8 mouse cellular contexts compared by ENCODE assay signal in genomic region chr17:26972107-26972506, GRCm38 (mm10). TPM values are rescaled to one million over a fixed set of nuclear protein-coding genes. Genes with fewer than 3 reads are reported as not detected.
DNase-seq lines count a peak whose midpoint lies in the region; ATAC-seq and TF ChIP-seq lines count a peak whose summit lies in the region.

No protein-coding gene starts in this region.

- H3K36me3 ChIP-seq in kidney, embryonic 14.5 days (ENCODE audit: control insufficient read depth, insufficient read depth, low read length): peaks cover 36% of the 10 kb centered on the region
- peaks cover 32% of the 10 kb centered on the region for H3K36me3 ChIP-seq in hindbrain, postnatal 0 days (ENCODE audit: insufficient read depth, low read length)
- peaks cover 31% of the 10 kb centered on the region for H3K36me3 ChIP-seq in midbrain, embryonic 15.5 days (replicated peaks)

- H3K4me1 ChIP-seq in kidney, embryonic 14.5 days (ENCODE audit: control insufficient read depth, insufficient read depth, low read length): peaks cover 20% of the 10 kb centered on the region
- H3K4me1 ChIP-seq in cortical plate, adult 2 months (ENCODE audit: control insufficient read depth, insufficient read depth, low read length): 0 out of 2 replicates have a peak, but pooled peaks cover 4% of the 10 kb centered on the region
- peaks cover 8% of the 10 kb centered on the region for H3K4me1 ChIP-seq in hindbrain, postnatal 0 days (ENCODE audit: insufficient read depth, low read length)
- peaks cover 50% of the 10 kb centered on the region for H3K4me1 ChIP-seq in midbrain, embryonic 15.5 days

- peak overlapping the region; percentile 78 for H3K4me3 ChIP-seq in kidney, embryonic 14.5 days (ENCODE audit: low read length)
- H3K4me3 ChIP-seq in cortical plate, adult 2 months (ENCODE audit: insufficient read depth, low read length): peak overlapping the region; percentile 48
- peak overlapping the region; percentile 81 for H3K4me3 ChIP-seq in hindbrain, postnatal 0 days (ENCODE audit: low read length)
- peak overlapping the region; percentile 60 for H3K4me3 ChIP-seq in midbrain, embryonic 15.5 days

- no peak for TF ChIP-seq POLR2A in cortical plate, adult 2 months (IDR thresholded peaks at IDR 0.05; ENCODE audit: extremely low read depth, insufficient read depth, low read length)

- H3K9ac ChIP-seq in kidney, embryonic 14.5 days (ENCODE audit: low read depth, low read length): peak overlapping the region; percentile 83
- peak overlapping the region; percentile 75 for H3K9ac ChIP-seq in hindbrain, postnatal 0 days (replicated peaks; ENCODE audit: low read length)
- peak overlapping the region; percentile 70; the same call in 1 of the 2 replicates for H3K9ac ChIP-seq in midbrain, embryonic 15.5 days

- ATAC-seq in kidney, embryonic 14.5 days (ENCODE audit: low FRiP score, low TSS enrichment): no peak
- no peak for ATAC-seq in hindbrain, postnatal 0 days
- no peak for ATAC-seq in midbrain, embryonic 15.5 days (replicated peaks)

- no peak for TF ChIP-seq CTCF in cortical plate, adult 2 months (IDR thresholded peaks at IDR 0.05; ENCODE audit: extremely low read depth, insufficient read depth, low read length)
- no peak for TF ChIP-seq CTCF in hindbrain, postnatal 0 days (IDR thresholded peaks at IDR 0.05; ENCODE audit: low read depth)

- DNase-seq in kidney, adult 11 months: no peak
- no peak for DNase-seq in hindbrain, postnatal 0 days (ENCODE audit: low spot score)
- no peak for DNase-seq in frontal cortex, postnatal 36 days (ENCODE audit: low spot score in 2 of 2)
- DNase-seq in frontal cortex, postnatal 25 days (ENCODE audit: low spot score in 2 of 2): no peak
- DNase-seq in right cerebral cortex, adult 2 months (ENCODE audit: low spot score in 2 of 2): no peak

- no peaks in the 10 kb centered on the region for H3K27me3 ChIP-seq in kidney, embryonic 14.5 days (ENCODE audit: control insufficient read depth, insufficient read depth, low read length)
- H3K27me3 ChIP-seq in hindbrain, postnatal 0 days (ENCODE audit: insufficient read depth, low read length): no peaks in the 10 kb centered on the region
- no peaks in the 10 kb centered on the region for H3K27me3 ChIP-seq in midbrain, embryonic 15.5 days (replicated peaks)

- H3K4me2 ChIP-seq in kidney, embryonic 14.5 days (replicated peaks; ENCODE audit: low read depth, low read length): peak overlapping the region; percentile 82
- H3K4me2 ChIP-seq in hindbrain, postnatal 0 days (ENCODE audit: low read depth, low read length): peak overlapping the region; percentile 95
- peak overlapping the region; percentile 71 for H3K4me2 ChIP-seq in midbrain, embryonic 15.5 days

- WGBS in kidney, embryonic 14.5 days: 1% methylated on average over 3 of the region's 3 CpGs
- WGBS in hindbrain, postnatal 0 days: 9% methylated on average over 3 of the region's 3 CpGs
- WGBS in midbrain, embryonic 15.5 days: 4% methylated on average over 3 of the region's 3 CpGs

- H3K9me3 ChIP-seq in kidney, embryonic 14.5 days (ENCODE audit: control insufficient read depth, low read length): no peaks in the 10 kb centered on the region
- H3K9me3 ChIP-seq in hindbrain, postnatal 0 days (ENCODE audit: low read length): no peaks in the 10 kb centered on the region
- no peaks in the 10 kb centered on the region for H3K9me3 ChIP-seq in midbrain, embryonic 15.5 days

- H3K27ac ChIP-seq in kidney, embryonic 14.5 days (ENCODE audit: low read depth, low read length): peak overlapping the region; percentile 83; the same call in 1 of the 2 replicates
- H3K27ac ChIP-seq in cortical plate, adult 2 months (ENCODE audit: insufficient read depth, low read length): no peak overlapping the region; the same call in 1 of the 2 replicates
- H3K27ac ChIP-seq in hindbrain, postnatal 0 days: peak overlapping the region; percentile 80
- H3K27ac ChIP-seq in midbrain, embryonic 15.5 days: peak overlapping the region; percentile 75

RNA-seq across cellular contexts. Expression of gene Zbtb9, which starts 0.9 kb away (rescaled TPM):
- 6.3 and 12.8 TPM in 2 replicates for polyA plus RNA-seq in kidney, embryonic 14.5 days (2014; fragmentation: Nextera tagmentation; extraction: Ambion mirVana)
- 13.9 and 14.5 TPM in 2 replicates for polyA plus RNA-seq in cortical plate, adult 2 months (2012; rRNA removed)
- 21.4 and 22.7 TPM in 2 replicates for total RNA-seq in hindbrain, postnatal 0 days (2014; rRNA removed)
- 6.6 and 7.8 TPM in 2 replicates for polyA plus RNA-seq in hindbrain, postnatal 0 days (2015; fragmentation: Nextera tagmentation; extraction: Ambion mirVana)
- polyA plus RNA-seq in midbrain, embryonic 15.5 days (2015; fragmentation: Nextera tagmentation; extraction: Ambion mirVana): 15.4 and 16.9 TPM in 2 replicates

RNA-seq across cellular contexts. Expression of gene Syngap1, which starts 31.1 kb away (rescaled TPM):
- polyA plus RNA-seq in kidney, embryonic 14.5 days (2014; fragmentation: Nextera tagmentation; extraction: Ambion mirVana): 2.6 and 3.5 TPM in 2 replicates
- 185 and 195 TPM in 2 replicates for polyA plus RNA-seq in cortical plate, adult 2 months (2012; rRNA removed)
- total RNA-seq in hindbrain, postnatal 0 days (2014; rRNA removed): 53.4 and 74.2 TPM in 2 replicates
- 4.4 and 5.3 TPM in 2 replicates for polyA plus RNA-seq in hindbrain, postnatal 0 days (2015; fragmentation: Nextera tagmentation; extraction: Ambion mirVana)
- 6.0 and 7.3 TPM in 2 replicates for polyA plus RNA-seq in midbrain, embryonic 15.5 days (2015; fragmentation: Nextera tagmentation; extraction: Ambion mirVana)

RNA-seq across cellular contexts. Expression of gene Cuta, which starts 32.7 kb away (rescaled TPM):
- 164 and 182 TPM in 2 replicates for polyA plus RNA-seq in kidney, embryonic 14.5 days (2014; fragmentation: Nextera tagmentation; extraction: Ambion mirVana)
- 136 and 139 TPM in 2 replicates for polyA plus RNA-seq in cortical plate, adult 2 months (2012; rRNA removed)
- total RNA-seq in hindbrain, postnatal 0 days (2014; rRNA removed): 59.0 and 63.8 TPM in 2 replicates
- polyA plus RNA-seq in hindbrain, postnatal 0 days (2015; fragmentation: Nextera tagmentation; extraction: Ambion mirVana): 149 and 152 TPM in 2 replicates
- 127 and 131 TPM in 2 replicates for polyA plus RNA-seq in midbrain, embryonic 15.5 days (2015; fragmentation: Nextera tagmentation; extraction: Ambion mirVana)

RNA-seq across cellular contexts. Expression of gene Phf1, which starts 39.3 kb away (rescaled TPM):
- 6.0 TPM in 2 replicates for polyA plus RNA-seq in kidney, embryonic 14.5 days (2014; fragmentation: Nextera tagmentation; extraction: Ambion mirVana)
- polyA plus RNA-seq in cortical plate, adult 2 months (2012; rRNA removed): 47.7 and 48.1 TPM in 2 replicates
- 45.7 and 49.5 TPM in 2 replicates for total RNA-seq in hindbrain, postnatal 0 days (2014; rRNA removed)
- polyA plus RNA-seq in hindbrain, postnatal 0 days (2015; fragmentation: Nextera tagmentation; extraction: Ambion mirVana): 30.0 and 30.8 TPM in 2 replicates
- 27.2 and 29.5 TPM in 2 replicates for polyA plus RNA-seq in midbrain, embryonic 15.5 days (2015; fragmentation: Nextera tagmentation; extraction: Ambion mirVana)

RNA-seq across cellular contexts. Expression of gene Kifc5b, which starts 55.2 kb away (rescaled TPM):
- polyA plus RNA-seq in kidney, embryonic 14.5 days (2014; fragmentation: Nextera tagmentation; extraction: Ambion mirVana): 6.9 and 11.2 TPM in 2 replicates
- polyA plus RNA-seq in cortical plate, adult 2 months (2012; rRNA removed): 3.9 TPM in 2 replicates
- 1.6 and 4.7 TPM in 2 replicates for total RNA-seq in hindbrain, postnatal 0 days (2014; rRNA removed)
- polyA plus RNA-seq in hindbrain, postnatal 0 days (2015; fragmentation: Nextera tagmentation; extraction: Ambion mirVana): 3.2 TPM in 2 replicates
- polyA plus RNA-seq in midbrain, embryonic 15.5 days (2015; fragmentation: Nextera tagmentation; extraction: Ambion mirVana): 3.3 and 3.5 TPM in 2 replicates

Comparison
In these comparisons a context has a peak if more than half of its experiments do, and no peak if none do; other contexts are left out.
1. RNA of gene Syngap1, which starts 31.1 kb away (polyA plus RNA-seq): 185 to 195 TPM in cortical plate, adult 2 months; 6.0 to 7.3 TPM in midbrain, embryonic 15.5 days, 4.4 to 5.3 TPM in hindbrain, postnatal 0 days and 2.6 to 3.5 TPM in kidney, embryonic 14.5 days; every median in the first group is over 10 times any median in the second.
2. Peak in every context shown above with its lines, with median percentiles within 50 percentile points of each other: H3K4me2 ChIP-seq, H3K4me3 ChIP-seq and H3K9ac ChIP-seq.